Mouse (Mus musculus) stomach, postnatal 0 days (tissue): ENCODE results near the gene Olfr156.

ENCODE experiments used
- CTCF ChIP-seq: IDR thresholded peaks from 2 replicates; pipeline ENCODE4 v1.5.1; 2016; ENCODE audit warnings: antibody characterized with exemption, low read depth, mild to moderate bottlenecking, moderate library complexity
- EP300 ChIP-seq: optimal IDR thresholded peaks from 2 replicates; pipeline ENCODE3; 2016; ENCODE audit warnings: antibody characterized with exemption

GRCm38 (mm10) chr4:43860744-43861519, 37.2 kb upstream of the Olfr156 start:
- TF ChIP-seq CTCF (peak; percentile 97), EP300 (no peak)
